Mouse (Mus musculus) fat pad, adult 2 months (tissue): ENCODE measurements around the gene Nat14.
"Not testable (repeated sequence)": the region's sequence is repeated elsewhere in the genome, so short reads cannot be mapped to it uniquely, and the experiment has no call there.

Experiments used
- DNase-seq: peaks from one replicate; pipeline ENCODE4 v3.0.0-alpha.2; 2011; ENCODE audit warnings: low read depth, low spot score; ENCODE audit errors: extremely low read depth

The Nat14 gene

DNA sequence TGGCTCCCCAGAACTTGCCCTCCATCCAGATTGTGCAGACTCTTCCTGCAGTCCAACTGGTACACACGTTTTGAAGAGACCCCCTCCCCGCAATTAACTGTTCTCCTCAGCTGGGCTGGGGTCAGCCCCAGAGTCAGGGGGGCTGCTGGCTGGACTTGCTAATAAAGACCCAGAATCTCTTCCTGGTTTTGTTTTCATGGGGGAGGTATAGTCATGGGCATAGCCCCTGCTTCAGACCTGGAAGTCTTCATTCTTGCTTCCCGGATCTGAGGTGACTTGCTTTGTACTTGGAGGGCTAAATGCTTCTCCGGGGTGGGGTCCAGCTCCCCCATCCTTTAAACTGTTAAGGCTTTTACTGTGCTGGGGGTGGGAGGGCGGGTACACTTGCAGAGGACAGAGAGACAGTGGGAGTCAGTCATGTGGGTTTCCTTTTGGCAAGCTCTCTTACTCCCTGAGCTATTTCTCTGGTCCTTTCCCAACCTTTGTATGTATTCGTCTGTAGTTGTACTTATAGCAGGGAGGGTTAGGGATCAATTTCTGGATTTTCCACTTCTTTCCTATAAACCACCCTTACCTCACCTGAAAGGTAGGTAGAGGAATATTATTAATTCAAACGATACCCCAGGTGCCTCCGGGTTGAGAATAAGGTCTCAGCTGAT is at the start of gene Nat14:
Nat14 (plus strand) TSS at position 205 of the 659 bp plus-strand sequence.
- DNase-seq, result no peak

- DNase-seq, result peak; percentile 65
Measured at GRCm38 (mm10) chr7:4876753-4877221, 45.0 kb upstream of the Nat14 start, which contains the start of gene Isoc2a. Isoc2a (plus strand) TSS chr7:4877153.

DNA sequence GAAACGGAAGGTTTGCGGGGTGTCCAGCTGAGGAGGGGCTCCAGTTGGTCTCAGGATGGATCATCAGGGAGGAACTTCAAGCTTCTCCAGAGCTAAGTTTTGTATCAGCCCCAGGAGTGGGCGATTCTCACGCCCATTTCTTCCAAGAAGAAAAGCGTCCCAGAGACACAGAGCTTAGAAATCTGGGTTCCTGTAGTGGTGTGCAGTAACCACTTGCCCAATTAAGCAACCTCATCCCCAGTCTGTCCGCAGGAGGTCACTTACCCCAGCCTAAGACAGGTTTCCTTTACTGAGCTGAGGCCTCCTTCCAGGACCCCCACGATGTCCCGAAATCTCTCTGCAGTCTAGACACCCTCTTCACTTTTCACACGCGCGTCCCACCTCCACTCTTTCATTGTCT is 44.6 kb upstream of the Nat14 start:
- DNase-seq, result no peak

GRCm38 (mm10) chr7:4878186-4878585 is 43.6 kb upstream of the Nat14 start:
- DNase-seq, result no peak

DNA sequence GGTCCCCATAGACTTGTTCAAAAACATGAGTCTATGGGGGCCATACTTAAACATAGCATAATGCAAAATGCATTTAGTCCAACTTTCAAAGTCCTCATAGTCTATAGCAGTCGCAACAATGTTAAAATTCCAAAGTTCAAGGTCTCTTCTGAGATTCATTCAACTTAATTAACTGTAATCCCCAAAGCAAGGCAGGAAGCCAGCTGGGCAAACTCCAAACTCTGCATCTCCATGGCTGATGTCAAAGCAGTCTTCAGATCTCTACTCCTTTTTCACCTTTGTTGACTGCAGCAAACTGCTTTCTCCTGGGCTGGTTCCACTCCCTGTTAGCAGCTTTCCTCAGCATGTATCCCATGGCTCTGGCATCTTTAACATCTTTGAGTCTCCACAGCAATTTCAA is 42.8 kb upstream of the Nat14 start:
- not testable (repeated sequence) for DNase-seq

DNA sequence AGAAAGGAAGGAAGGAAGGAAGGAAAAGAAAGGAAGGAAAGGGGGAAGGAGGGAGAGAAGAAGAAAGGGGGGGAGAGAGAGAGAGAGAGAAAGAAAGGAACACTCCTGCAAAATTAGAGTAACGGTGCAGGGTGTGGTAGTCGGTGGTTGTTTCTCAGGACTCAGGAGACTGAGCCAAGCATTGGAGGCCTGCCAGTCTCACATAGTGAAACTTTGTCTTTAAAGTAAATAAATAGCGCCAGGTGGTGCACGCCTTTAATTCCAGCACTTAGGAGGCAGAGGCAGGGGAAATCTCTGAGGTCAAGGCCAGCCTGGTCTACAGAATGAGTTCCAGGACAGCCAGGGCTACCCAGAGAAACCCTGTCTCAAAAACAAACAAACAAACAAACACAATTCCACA is 35.1 kb upstream of the Nat14 start:
- DNase-seq, result no peak

DNA sequence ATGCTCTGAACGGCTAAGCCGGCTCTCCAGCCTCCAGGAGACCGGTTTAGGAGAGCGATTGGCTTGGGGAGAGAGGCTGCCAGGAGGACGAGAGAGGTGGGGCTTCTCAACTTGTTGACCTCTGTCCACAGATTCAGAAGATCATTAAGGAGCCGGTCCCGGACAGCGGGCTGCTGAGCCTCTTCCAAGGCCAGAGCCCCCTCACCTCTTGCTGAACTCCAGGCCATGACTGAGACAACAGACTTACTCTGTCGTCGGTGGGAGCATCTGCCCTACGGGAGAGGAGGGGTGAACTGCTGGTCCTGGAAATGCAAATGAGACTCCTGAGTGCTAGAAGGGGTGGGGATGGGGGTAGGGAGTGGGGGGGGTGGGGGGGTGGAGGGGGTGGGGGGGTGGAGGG is 26.6 kb upstream of the Nat14 start:
- no peak for DNase-seq

GRCm38 (mm10) chr7:4898851-4899648 is 22.8 kb upstream of the Nat14 start:
- no peak for DNase-seq

- no peak for DNase-seq
Measured at GRCm38 (mm10) chr7:4899649-4900522, 21.9 kb upstream of the Nat14 start.

DNA sequence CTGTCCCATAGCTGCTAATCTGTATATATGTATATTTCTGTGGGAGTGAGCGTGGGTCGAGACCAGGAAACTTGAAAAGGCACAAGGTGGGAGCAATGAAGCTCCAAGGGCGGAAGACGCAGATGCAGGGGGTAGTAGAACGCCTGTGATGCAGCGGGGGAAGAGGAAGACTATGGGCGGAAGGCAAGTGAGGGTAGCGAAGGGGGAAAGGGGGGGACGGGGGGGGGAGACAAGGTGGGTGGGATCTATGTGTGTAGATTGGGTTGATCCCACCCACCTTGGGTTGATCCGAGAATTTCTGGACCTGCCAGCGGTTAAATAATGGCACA is 21.3 kb upstream of the Nat14 start:
- no peak for DNase-seq

GRCm38 (mm10) chr7:4901171-4901570 is 20.7 kb upstream of the Nat14 start:
- no peak for DNase-seq

DNA sequence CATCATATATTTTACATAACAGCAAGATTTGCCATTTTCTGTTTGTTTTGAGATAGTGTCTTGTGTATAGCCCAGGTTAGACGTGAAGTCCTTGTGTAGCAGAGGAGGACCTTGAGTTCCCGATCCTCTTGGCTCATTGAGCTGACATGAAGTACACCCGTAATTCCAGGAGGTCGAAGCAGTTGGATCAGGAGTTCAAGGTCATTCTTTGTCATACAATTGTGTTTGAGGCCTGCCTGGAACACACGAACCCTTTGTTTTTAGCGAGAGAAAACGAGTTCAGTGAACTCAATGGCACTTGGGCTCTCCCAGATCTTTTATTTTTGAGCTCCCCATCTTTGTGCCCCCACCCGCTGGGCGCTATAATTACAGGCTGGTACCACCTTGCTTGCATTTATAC is 19.4 kb upstream of the Nat14 start:
- no peak for DNase-seq

GRCm38 (mm10) chr7:4906466-4906950 is 15.3 kb upstream of the Nat14 start, which contains the start of gene Gm36210:
Gm36210 (minus strand) TSS chr7:4906516.
- no peak for DNase-seq

DNA sequence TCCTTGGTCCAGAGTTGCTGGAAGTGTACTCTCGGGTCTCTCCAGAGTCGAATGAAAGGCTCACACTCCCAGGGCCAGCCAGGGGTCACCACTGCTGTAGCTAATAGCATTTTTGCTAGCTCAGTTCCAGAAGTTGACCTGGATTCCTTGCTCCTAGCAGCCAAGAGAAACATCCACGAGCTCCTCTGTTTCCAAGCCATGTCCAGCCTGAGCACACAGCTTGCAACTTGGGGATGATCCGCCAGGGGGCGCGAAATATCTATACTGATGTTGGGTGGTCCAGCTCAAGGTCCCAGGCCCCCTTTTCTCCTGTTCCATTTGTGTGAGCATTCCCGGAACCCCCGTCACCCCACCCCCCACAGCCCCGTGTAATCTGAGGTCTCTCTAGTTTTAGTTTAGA is 10.3 kb upstream of the Nat14 start:
- DNase-seq, result no peak

DNA sequence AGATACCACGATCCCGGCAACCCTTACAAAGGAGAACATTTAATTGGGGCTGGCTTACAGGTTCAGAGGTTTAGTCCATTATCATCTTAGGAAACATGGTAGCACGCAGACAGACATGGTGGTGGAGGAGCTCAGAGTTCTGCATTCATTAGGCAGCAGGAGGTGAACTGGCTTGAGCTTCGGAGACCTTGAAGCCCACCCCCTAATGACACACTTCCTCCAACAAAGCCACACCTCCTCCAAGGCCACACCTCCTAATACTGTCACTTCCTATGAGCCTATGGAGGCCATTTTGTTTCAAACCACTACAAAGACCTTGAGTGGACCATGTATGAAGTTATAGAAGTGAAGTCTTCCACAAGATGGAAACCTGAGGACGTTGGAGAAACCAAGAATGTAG is 9.6 kb upstream of the Nat14 start:
- no peak for DNase-seq

DNA sequence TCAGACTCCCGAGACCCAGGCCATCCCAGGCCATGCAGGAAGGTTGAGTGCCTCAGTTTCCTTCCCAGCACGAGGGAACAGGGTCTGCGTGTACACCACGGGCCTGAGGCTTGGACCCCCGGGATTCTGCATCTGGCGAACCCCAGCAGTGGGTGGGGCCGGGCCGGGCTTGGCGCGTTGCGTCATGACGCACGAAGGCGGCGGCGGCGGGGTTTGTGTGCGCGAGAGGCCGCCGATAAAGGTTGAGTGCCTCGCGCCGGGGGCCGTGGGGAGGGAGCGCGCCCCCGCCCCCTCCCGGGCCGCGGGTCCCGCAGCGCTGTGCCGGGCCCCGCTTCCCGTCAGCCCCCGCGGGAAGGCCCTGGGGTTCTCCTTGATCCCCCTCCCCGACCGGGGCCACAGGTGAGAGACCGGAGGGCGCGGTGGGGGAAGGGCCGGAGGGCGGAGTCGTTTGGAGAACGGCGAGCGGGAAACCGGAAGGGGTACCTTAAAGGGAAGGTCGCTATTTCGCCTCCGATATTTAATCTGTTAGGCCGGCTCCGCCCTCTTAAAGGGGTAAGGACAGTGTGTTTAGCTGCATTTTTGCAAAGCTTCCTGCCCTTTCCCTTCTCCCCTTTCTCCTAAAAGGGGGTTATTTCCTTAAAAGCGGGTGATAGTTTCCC is 6.7 kb upstream of the Nat14 start, which contains the start of gene Zfp628:
Zfp628 (plus strand) TSS at position 211 of the 659 bp plus-strand sequence.
- DNase-seq, result peak; percentile 37

DNA sequence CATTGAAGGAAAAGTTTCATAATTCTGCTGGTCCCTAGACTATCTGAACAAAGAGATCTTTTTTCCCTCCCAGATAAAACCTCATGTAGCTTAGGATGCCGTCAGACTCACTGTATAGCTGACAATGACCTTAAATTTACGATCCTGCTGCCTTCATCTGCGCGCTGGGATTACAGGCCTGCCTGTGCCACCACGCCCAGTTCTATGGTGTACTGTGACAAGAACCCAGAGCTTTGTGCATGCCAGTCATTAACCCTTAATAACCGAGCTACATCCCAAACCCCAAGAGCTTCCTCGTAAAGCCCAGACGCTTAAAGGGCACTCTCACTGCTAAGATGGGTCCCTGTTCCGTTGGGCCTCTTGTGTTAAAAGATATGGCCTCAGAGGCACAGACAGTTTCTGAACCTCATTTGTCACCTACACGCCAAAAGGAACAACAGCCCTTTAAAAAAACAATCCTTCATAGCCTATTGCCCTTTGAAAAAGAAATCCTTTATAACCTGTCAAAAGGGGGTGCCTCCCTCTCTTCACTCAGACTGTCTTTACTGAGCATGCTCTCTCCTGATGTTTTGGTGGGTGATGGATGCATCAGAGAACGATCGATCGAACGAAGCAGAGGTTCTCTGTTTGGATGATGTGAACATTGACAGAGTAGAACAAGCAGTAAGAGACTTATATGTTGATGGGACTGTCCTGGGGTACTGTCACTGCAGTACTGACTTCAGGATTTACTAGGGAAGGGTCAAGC is 6.0 kb upstream of the Nat14 start:
- DNase-seq, result no peak

DNA sequence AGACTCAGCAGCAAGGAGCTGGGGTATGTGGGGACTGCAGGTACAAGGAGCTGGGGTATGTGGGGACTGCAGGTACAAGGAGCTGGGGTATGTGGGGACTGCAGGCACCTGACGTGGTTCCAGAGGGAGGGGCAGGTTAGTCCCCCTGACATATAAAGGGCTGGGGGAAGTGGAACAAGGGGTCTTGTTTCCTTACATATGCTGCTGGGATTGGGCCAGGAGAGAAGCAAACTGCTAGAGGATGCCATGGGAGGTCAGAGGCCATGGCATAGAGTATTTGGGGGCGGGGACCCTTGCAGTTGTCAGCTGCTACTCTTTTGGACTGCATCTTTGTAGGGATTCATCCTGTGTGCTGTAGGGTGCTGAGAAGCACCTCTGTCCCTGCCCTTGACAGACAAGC is 4.3 kb upstream of the Nat14 start:
- DNase-seq, result no peak

DNA sequence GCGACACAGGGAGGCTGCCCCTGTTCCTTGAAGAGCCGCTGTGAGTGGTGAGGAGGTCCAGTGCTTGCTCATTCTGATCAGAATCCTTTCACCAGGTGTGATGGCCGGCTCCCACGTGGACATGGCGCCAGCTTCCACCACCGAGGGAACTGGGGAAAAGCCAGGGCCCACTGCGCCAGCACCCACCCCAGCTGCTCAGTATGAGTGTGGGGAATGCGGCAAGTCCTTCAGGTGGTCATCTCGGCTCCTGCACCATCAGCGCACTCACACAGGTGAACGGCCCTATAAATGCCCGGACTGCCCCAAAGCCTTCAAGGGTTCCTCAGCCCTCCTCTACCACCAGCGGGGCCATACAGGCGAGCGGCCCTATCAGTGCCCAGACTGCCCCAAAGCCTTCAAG is 3.1 kb upstream of the Nat14 start:
- no peak for DNase-seq

GRCm38 (mm10) chr7:4919096-4919495 is 2.7 kb upstream of the Nat14 start:
- no peak for DNase-seq
